Mouse (Mus musculus) kidney, embryonic 14.5 days (tissue): ENCODE data around the gene Kalrn. TPM values are rescaled to one million over a fixed set of nuclear protein-coding genes. Genes with fewer than 3 reads are reported as not detected.

Source experiments
- ATAC-seq: fragments of 200-750 bp; cut with Nextera tagmentation; 2 replicates; pipeline ENCODE4 v1.8.0; 2017; ENCODE audit warnings: moderate number of reproducible peaks, mild to moderate bottlenecking, moderate TSS enrichment, moderate library complexity; ENCODE audit not compliant: low FRiP score, low TSS enrichment
- H3K27ac ChIP-seq: fragments of 300-500 bp; sonication (generic); 2 replicates; pipeline ENCODE4 v1.5.1; 2014; ENCODE audit warnings: low read depth, mild to moderate bottlenecking, low read length, moderate library complexity, mixed read lengths
- H3K27me3 ChIP-seq: fragments of 300-500 bp; sonication (generic); 2 replicates; pipeline ENCODE4 v1.6.1; 2014; ENCODE audit warnings: mild to moderate bottlenecking, low read length; ENCODE audit not compliant: control insufficient read depth, insufficient read depth
- H3K36me3 ChIP-seq: fragments of 300-500 bp; sonication (generic); 2 replicates; pipeline ENCODE4 v1.6.1; 2014; ENCODE audit warnings: low read length, mixed read lengths; ENCODE audit not compliant: control insufficient read depth, insufficient read depth
- H3K4me1 ChIP-seq: fragments of 300-500 bp; sonication (generic); 2 replicates; pipeline ENCODE4 v1.6.1; 2014; ENCODE audit warnings: low read length, mixed read lengths; ENCODE audit not compliant: control insufficient read depth, insufficient read depth
- H3K4me2 ChIP-seq: fragments of 300-500 bp; sonication (generic); replicated peaks from 2 replicates; pipeline ENCODE4 v1.6.1; 2014; ENCODE audit warnings: low read depth, mild to moderate bottlenecking, low read length
- H3K4me3 ChIP-seq: fragments of 300-500 bp; sonication (generic); 2 replicates; pipeline ENCODE4 v1.5.1; 2014; ENCODE audit warnings: mild to moderate bottlenecking, low read length
- H3K9ac ChIP-seq: fragments of 300-500 bp; sonication (generic); 2 replicates; pipeline ENCODE4 v1.6.1; 2014; ENCODE audit warnings: low read depth, mild to moderate bottlenecking, low read length, moderate library complexity
- H3K9me3 ChIP-seq: fragments of 300-500 bp; sonication (generic); 2 replicates; pipeline ENCODE4 v1.6.1; 2016; ENCODE audit warnings: low read length; ENCODE audit not compliant: control insufficient read depth
- WGBS: fragments of 180-500 bp; shearing (Covaris S2); extraction: QIAGEN DNeasy Blood & Tissue Kit; methylation state at CpG from one replicate; pipeline ENCODE4 v1.1.7; 2014; 5-methylcytosine and 5-hydroxymethylcytosine counted together
- polyA plus RNA-seq: library from polyadenylated mRNA; unstranded; fragments of >200 nt; fragmentation: Nextera tagmentation; extraction: Ambion mirVana; gene quantifications from 2 replicates; pipeline ENCODE4 v1.2.1, GENCODE M21; 2014

Kalrn gene
- polyA plus RNA-seq, 1 experiment from 2014 or later: 16.0 TPM

DNA sequence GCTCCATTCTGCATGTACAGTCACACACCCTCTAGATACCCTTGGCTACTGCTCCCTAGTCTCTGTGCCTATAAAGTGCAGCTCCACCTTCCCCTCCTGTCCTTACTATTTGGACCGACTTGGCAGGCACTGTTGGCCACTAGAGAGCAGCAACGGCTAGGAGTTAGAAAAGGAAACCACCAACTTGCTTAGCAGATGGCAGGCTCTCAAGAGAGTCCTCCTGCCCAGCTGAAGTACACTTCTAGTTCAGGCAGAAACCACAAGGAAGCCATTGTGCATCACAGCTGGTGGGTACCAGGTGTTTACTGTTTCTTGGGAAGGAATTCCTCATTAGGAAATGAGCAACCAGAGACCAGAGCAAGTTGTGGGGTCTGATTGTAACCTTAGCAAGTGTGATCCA, 447.7 kb downstream of the Kalrn start:
- H3K27me3 ChIP-seq: no peaks in the 10 kb centered on the region
- H3K9ac ChIP-seq: no peak overlapping the region
- WGBS: 3% methylated on average over 2 of the region's 2 CpGs
- no peaks in the 10 kb centered on the region for H3K4me1 ChIP-seq
- H3K9me3 ChIP-seq: no peaks in the 10 kb centered on the region
- ATAC-seq: no peak
- no peak overlapping the region for H3K4me2 ChIP-seq
- no peak overlapping the region for H3K27ac ChIP-seq
- no peak overlapping the region for H3K4me3 ChIP-seq
- H3K36me3 ChIP-seq: no peaks in the 10 kb centered on the region

DNA sequence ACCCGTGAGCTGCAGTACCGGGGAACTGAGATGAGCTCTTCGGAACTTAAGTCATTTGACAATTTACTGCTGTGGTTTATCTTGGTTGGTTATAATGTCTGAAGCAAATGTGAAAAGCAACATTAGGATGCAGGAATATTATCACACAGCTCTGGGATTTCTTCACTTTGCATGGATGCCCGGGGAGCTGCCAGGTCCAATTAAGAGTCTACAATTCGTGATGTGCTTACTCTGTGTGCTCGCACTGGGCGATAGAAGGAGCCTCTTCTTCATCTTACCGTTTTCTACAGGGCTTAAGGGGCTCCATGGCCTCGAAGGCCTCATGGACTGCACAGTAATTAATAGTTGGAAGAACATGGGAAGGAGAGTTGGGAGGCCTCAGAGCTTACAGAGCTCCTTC, 450.8 kb downstream of the Kalrn start:
- 94% methylated on average over 9 of the region's 9 CpGs for WGBS
- H3K9ac ChIP-seq: no peak overlapping the region

DNA sequence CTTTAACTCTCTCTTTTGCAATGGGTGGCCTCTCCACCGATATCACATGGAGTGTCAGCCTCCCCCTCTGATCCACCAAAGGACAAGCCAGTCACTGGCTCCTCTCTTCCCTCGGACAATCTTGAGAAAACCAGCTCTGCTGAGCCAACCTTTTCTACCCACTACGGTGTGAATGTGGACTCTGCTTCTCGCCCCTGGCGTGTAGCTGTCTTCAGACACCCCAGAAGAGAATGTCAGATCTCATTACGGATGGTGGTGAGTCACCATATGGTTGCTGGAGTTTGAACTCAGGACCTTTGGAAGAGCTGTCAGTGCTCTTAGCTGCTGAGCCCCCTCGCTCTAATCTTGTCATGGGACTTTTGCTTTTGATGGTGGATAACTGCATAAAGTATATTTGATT, 452.0 kb downstream of the Kalrn start:
- Histone ChIP-seq H3K36me3 (no peaks in the 10 kb centered on the region), H3K4me1 (no peaks in the 10 kb centered on the region), H3K27me3 (no peaks in the 10 kb centered on the region), H3K9me3 (no peaks in the 10 kb centered on the region), H3K27ac (no peak overlapping the region), H3K4me2 (no peak overlapping the region), H3K4me3 (no peak overlapping the region), H3K9ac (no peak overlapping the region)
- WGBS: 73% methylated on average over 7 of the region's 7 CpGs
- no peak for ATAC-seq

More for the DNA sequence above, 450.8 kb downstream of the Kalrn start:
- no peak overlapping the region for H3K27ac ChIP-seq
- no peaks in the 10 kb centered on the region for H3K36me3 ChIP-seq
- H3K4me3 ChIP-seq: no peak overlapping the region
- H3K9me3 ChIP-seq: no peaks in the 10 kb centered on the region
- no peaks in the 10 kb centered on the region for H3K27me3 ChIP-seq
- no peak overlapping the region for H3K4me2 ChIP-seq
- no peaks in the 10 kb centered on the region for H3K4me1 ChIP-seq
- ATAC-seq: no peak

GRCm38 (mm10) chr16:34120801-34121201, 452.5 kb downstream of the Kalrn start:
- Histone ChIP-seq H3K4me3 (no peak overlapping the region), H3K9ac (no peak overlapping the region), H3K4me1 (no peaks in the 10 kb centered on the region), H3K9me3 (no peaks in the 10 kb centered on the region), H3K27me3 (no peaks in the 10 kb centered on the region), H3K27ac (no peak overlapping the region), H3K4me2 (no peak overlapping the region), H3K36me3 (no peaks in the 10 kb centered on the region)
- no peak for ATAC-seq
- 81% methylated on average over 9 of the region's 9 CpGs for WGBS

- Histone ChIP-seq H3K4me1 (no peaks in the 10 kb centered on the region), H3K9me3 (no peaks in the 10 kb centered on the region), H3K4me2 (no peak overlapping the region), H3K27ac (no peak overlapping the region), H3K36me3 (no peaks in the 10 kb centered on the region), H3K4me3 (no peak overlapping the region), H3K9ac (no peak overlapping the region), H3K27me3 (no peaks in the 10 kb centered on the region)
- WGBS: 83% methylated on average over 7 of the region's 7 CpGs
- no peak for ATAC-seq
Observed at GRCm38 (mm10) chr16:34119844-34120243, 453.5 kb downstream of the Kalrn start.

DNA sequence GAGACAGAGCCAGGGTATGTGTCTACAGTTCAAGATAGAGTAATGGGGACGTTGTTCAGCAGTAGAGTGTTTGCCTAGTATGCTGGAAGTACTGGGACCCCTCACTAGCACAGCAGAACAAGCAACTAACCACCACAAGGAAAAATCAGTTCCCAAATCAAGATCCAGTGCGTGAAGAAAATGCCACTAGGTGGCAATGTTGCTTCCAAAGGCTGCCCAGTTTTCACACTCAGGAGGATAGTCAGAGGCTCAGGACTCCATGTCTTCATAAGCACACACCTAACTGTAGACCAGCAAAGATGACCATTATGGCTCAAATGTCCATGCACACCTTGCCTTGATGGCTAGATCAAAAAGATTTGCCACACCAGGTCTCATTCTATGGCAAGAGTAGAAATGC, 454.0 kb downstream of the Kalrn start:
- Histone ChIP-seq H3K36me3 (no peaks in the 10 kb centered on the region), H3K4me2 (no peak overlapping the region), H3K9me3 (no peaks in the 10 kb centered on the region), H3K27me3 (no peaks in the 10 kb centered on the region), H3K27ac (no peak overlapping the region), H3K4me3 (no peak overlapping the region), H3K9ac (no peak overlapping the region), H3K4me1 (no peaks in the 10 kb centered on the region)
- ATAC-seq: no peak
- 26% methylated on average over 2 of the region's 2 CpGs for WGBS

DNA sequence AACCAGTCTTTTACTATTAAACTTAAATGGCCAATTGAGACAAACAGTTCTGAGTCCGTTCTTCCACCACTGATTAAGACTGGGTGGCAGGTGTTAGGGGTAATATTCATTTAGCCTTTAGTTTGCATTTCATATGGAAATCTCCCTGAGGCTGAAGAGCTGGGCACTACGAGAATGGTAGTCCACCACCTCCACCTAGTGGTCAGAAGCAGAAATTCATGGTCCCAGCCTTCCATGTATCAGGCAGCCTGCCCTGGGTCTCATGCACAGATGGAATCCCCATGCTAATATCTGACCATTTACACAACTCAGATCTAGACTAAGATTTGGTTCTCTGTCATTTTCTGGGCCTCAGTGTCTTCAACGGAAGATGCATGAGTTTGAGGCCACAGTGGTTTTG, 458.7 kb downstream of the Kalrn start:
- Histone ChIP-seq H3K27me3 (no peaks in the 10 kb centered on the region), H3K9ac (no peak overlapping the region), H3K9me3 (no peaks in the 10 kb centered on the region), H3K27ac (no peak overlapping the region), H3K4me1 (no peaks in the 10 kb centered on the region), H3K4me3 (no peak overlapping the region), H3K36me3 (no peaks in the 10 kb centered on the region; the same call in 1 of the 2 replicates), H3K4me2 (no peak overlapping the region)
- no peak for ATAC-seq
- WGBS: 10% methylated on average over 3 of the region's 3 CpGs

- WGBS: 88% methylated on average over 9 of the region's 9 CpGs
- ATAC-seq: no peak
- Histone ChIP-seq H3K9me3 (no peaks in the 10 kb centered on the region), H3K4me2 (no peak overlapping the region), H3K27me3 (no peaks in the 10 kb centered on the region), H3K4me1 (no peaks in the 10 kb centered on the region), H3K9ac (no peak overlapping the region), H3K27ac (no peak overlapping the region), H3K36me3 (no peaks in the 10 kb centered on the region; the same call in 1 of the 2 replicates), H3K4me3 (no peak overlapping the region)
Observed at GRCm38 (mm10) chr16:34113150-34113549, 460.2 kb downstream of the Kalrn start.

- no peaks in the 10 kb centered on the region for H3K9me3 ChIP-seq
- 30% methylated on average over 5 of the region's 5 CpGs for WGBS
- no peak overlapping the region for H3K9ac ChIP-seq
- no peaks in the 10 kb centered on the region for H3K27me3 ChIP-seq
- ATAC-seq: no peak
- no peaks in the 10 kb centered on the region; the same call in 1 of the 2 replicates for H3K36me3 ChIP-seq
- no peak overlapping the region for H3K27ac ChIP-seq
- H3K4me3 ChIP-seq: no peak overlapping the region
- no peak overlapping the region for H3K4me2 ChIP-seq
- no peaks in the 10 kb centered on the region for H3K4me1 ChIP-seq
Observed at GRCm38 (mm10) chr16:34112490-34112889, 460.8 kb downstream of the Kalrn start.
